Mouse (Mus musculus) megakaryocyte, embryonic 14.5 days (primary cell): ENCODE measurements around the gene Trmt1.

Experiments
- FLI1 ChIP-seq: IDR thresholded peaks from 2 replicates; pipeline ENCODE4 v1.6.1; 2012; ENCODE audit warnings: low read length, inconsistent platforms, mixed read lengths
- GATA1 ChIP-seq: IDR thresholded peaks from 3 replicates; pipeline ENCODE4 v1.6.1; 2012; ENCODE audit warnings: mixed read lengths, low read length, inconsistent platforms, borderline replicate concordance

GRCm38 (mm10) chr8:84732545-84732944 is 46.4 kb downstream of the Trmt1 start:
- TF ChIP-seq GATA1 (no peak), FLI1 (no peak)
